Mouse (Mus musculus) cerebellum, adult 8-10 months (tissue): ENCODE measurements around the gene Proser3.

Experiments used
- DNase-seq: peaks from one replicate; pipeline ENCODE4 v3.0.0; 2022

Proser3 gene

DNA sequence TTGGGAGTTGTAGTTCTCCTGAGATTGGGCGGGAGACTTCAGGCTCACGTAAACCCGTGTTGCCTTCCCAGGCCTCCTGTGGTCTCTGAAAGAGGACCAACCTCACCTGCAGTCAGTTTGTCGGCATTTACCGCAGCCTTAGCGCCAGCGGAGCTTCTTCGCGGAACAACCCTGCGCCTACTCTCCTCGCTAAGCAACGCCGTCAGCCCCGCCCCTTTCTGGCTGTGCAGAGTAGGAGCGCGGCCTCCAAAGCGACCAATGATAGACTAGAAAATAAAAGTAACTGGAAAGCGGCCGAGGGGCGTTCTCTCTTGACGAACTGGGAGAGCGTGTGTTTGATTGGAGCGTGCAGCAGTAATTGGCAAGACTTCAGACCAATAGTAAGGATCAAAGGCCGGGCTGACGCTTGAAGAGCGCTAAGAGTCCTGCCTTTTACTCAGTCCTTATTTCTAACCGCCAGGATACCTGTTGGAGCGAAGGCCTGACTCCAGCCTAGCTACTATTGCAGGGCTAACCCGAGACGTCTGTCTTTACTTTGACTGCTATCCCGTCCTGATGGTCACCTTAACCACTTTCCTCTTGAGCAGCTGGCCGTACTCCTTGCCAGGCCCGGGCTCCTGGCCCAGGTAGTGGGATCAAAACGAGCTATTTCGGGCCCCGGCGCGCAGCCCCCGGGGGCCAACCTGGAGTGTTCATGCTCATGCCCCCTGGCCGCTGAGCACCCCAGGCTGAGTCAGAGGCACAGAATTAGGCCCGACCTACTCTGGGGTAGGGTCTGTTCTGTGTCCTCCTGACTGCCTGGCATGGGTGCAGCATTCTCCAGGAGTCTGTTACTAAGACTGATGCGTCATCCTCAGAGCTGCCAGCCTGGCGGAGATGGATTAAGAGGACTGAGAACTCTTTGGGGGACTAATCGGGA lies at the start of gene Proser3, which contains the start of gene Hspb6:
Gene Proser3, minus strand, starts transcription at position 198 of the 919 bp plus-strand sequence.
Gene Hspb6, plus strand, starts transcription at position 77 of the 919 bp plus-strand sequence.
- peak; percentile 96 for DNase-seq

DNA sequence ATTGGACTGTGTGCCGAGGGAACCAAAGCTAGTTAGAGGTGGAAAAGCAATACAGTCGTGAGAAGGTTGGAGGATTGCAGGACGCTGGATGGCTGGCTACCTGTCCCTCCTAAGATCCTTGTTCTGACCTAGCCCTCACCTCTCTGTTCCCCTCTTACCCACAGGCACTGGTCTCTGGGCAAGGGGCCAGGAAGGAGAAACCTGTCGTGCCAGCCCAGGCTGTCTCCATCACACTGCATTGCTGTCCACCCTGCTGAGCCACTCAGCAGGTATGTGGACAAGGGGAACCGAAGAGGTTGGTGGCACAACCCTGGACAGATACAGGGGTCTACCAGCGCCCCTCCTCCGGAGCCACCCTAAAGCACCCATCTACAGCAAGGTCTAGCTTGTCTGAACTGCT lies 48.6 kb upstream of the Proser3 start:
- no peak for DNase-seq

- peak; percentile 92 for DNase-seq
Observed at GRCm38 (mm10) chr7:30599933-30600353, 47.8 kb upstream of the Proser3 start.

DNA sequence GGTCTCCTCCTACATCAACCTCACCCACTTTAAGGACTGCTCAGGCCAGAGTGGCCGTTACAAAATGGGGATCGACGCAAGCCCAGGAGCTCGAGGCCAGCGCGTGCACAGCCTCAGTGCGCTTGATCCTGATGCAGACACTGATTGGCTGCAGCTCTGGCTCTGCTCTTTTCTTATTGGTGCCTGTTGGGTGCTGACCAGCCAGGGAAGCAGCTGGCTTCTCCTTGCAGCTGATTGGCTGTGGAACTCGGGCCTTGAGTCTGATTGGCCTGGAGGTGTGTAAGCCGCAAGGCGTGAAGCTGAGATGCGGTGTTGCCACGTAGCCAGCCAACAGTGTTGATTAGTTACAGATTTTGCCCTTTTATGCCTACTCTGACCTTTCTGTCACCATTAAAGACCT lies 46.7 kb upstream of the Proser3 start, which contains the start of gene Zbtb32:
Gene Zbtb32, minus strand, starts transcription at position 124 of the 400 bp plus-strand sequence.
- no peak for DNase-seq

DNA sequence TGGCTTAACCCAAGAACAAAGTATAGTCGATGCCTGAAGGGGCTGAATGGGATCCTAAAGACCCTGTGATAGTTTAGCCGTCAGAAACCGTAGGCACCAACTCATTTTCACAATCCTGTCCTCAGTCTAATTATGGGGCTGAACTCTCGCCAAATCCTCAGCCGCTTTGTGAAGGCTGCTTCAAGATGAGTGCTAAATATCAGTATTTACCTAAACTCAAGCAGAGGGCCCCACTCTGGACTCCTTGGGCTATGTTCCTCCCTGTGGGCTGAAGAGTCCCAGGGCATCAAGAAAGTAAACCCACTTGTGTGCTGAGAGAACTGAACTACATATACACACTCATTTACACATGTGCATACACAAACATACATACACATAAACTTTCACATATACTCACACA lies 44.7 kb upstream of the Proser3 start:
- DNase-seq, result no peak

DNA sequence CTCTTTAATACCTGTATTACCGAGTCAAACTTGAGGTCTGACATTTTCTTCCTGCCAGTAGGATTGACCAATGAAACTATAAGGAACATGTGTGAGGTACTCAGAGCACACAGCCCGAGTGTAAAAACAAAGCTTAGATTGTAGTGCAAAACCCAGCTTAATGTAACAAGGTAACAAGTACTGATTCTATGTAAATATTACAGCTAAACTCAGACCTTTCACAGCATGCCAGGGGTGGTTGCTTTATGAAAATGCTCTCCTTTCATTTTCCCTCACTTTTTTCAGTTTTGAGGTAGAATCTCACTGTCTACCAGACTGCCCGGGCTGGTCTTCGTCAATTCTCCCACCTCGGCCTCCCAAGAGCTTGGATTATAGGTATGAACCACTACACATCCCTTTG lies 44.0 kb upstream of the Proser3 start:
- DNase-seq, result no peak

GRCm38 (mm10) chr7:30594510-30595024 lies 42.5 kb upstream of the Proser3 start:
- DNase-seq, result no peak

DNA sequence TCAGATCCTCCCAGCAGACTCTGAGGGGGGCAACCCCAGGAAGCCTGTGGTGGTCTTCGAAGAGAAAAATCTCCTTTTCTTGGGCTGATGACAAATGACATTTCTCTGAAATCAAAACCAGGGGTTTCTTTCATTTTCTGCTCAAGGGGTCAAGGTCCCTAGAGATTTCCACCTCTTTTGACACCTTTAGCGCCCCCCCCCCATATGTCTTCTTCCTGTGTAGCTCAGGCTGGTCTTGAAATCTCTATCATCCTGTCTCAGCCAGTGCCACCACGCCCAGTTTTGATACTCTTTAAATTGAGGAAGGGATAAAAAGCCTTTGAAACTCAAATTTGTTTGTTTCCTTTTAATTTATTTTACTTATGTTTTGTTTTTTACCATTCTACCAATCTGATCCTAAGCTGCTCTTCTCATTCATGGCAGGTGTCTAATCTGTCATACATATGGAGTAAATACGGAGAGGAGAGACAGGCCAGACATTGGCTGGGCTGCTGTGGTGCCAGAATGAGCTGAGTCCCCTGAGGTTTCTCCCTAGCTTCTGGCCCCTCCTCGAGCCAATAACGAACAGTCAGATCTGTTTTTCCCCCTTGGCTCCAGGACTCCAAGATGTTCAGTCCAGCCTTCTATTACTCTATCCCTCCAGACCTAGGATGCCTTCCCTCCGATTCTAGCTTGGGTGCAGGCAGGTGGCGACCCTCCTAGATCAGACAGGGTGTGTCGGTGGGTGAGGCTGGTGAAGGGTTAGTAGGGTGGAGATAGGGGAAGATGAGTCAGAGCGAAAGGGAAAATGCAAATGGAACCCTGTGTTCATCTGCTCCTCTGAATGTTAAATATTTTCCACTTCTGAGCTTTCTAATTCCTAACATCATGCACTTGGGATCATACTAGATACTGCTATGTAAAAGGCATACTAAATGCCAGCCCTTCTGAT lies 41.7 kb upstream of the Proser3 start:
- DNase-seq, result no peak

DNA sequence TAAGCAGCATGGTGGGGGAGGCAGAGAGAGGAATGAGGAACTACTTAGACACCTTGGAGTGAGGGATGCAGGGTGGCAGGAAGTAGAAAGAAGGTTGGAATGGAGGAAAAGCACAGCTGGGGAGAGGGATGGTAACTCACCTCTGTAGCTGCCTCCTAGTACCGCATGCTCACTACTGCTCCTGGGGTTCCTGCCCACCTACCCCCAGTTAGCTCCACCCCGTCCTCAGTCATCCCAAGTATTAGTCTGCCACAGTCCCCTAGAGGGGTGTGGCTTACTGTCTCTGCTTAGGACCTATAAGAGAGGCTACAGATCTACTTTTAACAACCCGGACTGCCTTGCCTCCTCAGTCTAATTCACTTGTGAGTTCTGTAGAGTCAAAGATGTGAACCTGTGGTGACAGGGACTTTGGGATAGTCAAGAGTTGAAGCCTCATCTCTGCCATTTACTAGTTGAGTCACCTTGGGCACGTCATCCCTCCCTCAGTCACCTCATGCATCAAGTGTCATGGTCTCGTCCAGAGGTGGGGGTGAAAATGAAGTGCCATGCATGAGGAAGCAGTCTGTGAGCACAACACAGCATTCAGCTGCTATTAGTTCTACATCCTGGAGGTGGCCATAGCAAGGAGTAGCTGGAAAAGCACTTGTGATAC lies 40.8 kb upstream of the Proser3 start:
- no peak for DNase-seq

- DNase-seq, result no peak
Observed at GRCm38 (mm10) chr7:30591605-30591951, 39.5 kb upstream of the Proser3 start.

- DNase-seq, result no peak
Observed at GRCm38 (mm10) chr7:30590927-30591604, 39.0 kb upstream of the Proser3 start.

DNA sequence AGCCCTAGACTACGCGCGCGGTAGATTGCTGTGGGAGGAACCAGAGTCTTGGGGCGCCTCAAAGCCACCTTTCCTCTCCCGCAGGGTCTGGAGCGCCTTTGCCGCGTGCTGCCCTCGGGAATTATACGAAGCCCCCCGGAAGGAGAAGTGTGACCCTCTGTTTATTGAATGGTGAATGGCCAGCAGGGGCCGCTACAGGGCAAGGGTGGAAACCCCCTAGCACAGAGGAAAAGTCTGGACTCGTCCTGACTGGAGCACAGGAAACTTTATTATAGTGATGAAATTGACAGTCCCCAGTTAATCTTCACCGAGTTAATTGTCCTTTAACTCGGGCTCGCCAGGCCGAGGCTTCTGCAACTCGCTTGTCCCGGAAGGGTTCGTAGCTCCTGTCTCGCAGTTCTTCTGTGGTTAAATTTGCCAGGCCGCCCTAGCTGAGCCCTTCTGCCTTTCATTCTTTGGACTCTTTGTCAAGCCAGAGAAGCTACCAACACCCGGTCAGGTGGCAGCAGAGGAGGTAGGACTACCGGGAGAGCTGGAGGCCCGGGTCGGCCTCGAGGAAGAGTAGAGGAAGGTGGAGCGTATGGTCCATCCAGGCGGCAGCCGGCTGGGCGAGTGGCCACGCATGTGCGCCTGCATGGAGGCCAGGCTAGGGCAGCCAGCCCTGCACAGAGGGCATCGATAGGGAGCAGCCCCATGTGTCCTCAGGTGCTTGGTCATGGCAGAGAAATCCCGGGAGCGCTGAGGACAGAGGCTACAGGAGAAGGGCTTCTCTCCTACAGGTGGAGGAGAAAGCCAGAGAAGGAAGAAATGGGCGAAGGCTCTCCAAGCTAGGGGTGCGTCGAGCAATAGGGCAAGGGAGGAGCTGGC lies 37.6 kb upstream of the Proser3 start:
- DNase-seq, result peak; percentile 83

- DNase-seq, result peak; percentile 96
Observed at GRCm38 (mm10) chr7:30588676-30589434, 36.8 kb upstream of the Proser3 start, which contains the start of gene Kmt2b. Gene Kmt2b (minus strand): TSS chr7:30588726.

DNA sequence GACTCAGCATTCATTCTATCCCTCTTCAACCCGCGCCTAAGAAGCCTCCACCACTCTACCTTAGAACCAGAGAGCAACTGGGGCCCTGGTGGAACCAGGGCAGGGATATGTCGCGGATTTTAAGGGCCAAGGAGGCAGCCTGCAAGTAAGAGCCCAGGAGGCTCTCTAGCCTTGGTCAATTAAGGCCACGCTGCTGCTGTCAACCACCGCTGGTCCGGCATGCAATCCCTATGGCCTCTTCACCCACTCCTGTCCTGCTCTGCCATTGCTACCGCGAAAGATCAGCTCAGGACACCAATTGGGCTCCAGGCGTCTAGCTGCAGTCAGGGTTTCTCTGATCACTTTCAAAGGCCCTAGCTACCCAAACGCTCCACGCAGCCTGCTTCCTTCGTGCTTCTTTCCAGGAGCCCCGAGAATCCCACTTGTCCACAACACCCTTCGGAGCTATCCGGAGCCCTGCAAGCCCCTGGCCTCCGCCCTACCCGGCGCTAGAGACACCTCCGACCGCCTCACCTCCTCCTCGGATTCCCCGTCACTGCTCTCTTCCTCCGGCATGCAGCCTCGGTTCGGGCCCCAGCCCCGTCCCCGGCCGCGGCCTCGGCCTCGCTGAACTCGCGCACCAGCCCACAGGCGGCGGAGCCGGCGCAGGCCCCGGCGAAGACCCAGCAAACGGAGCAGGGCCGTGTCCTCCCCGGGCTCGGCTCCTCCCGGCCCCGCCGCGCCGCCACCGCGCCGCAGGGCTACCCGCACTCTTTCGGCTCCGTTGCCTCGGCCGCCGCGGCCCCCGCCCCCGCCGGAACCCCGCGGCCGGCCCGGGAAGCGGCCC lies 36.0 kb upstream of the Proser3 start:
- peak; percentile 70 for DNase-seq

- peak; percentile 33 for DNase-seq
Observed at GRCm38 (mm10) chr7:30586455-30587020, 34.4 kb upstream of the Proser3 start.

GRCm38 (mm10) chr7:30585170-30585569 lies 33.1 kb upstream of the Proser3 start:
- DNase-seq, result peak; percentile 16

DNA sequence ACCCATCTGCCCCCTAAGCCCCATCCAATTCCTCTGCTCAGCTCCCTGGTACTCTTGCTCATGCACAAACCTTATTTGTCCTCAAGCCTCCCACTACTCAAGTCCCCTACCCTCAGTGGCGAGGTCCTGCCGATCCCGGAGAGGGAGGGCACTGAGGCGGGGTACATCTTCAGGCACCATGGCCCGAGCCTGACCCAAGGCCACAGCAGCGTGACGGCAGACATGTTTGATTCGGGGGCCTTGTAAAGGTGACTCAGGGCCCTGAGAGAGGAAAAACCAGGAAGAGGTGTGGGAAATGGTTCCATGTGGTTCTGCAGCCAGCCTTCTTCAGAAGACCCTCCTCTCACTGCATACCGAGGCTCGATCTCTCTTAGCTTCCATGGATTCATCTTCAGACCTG lies 32.2 kb upstream of the Proser3 start:
- peak; percentile 8 for DNase-seq

GRCm38 (mm10) chr7:30581547-30581946 lies 29.4 kb upstream of the Proser3 start:
- DNase-seq, result peak; percentile 11

GRCm38 (mm10) chr7:30579950-30580349 lies 27.9 kb upstream of the Proser3 start:
- no peak for DNase-seq
